Mouse (Mus musculus) lung, postnatal 4 days (tissue): ENCODE results near the gene Fbxo47.
"Not testable (repeated sequence)": the region's sequence is repeated elsewhere in the genome, so short reads cannot be mapped to it uniquely, and the experiment has no call there.

Source experiments
- DNase-seq, 2 experiments: peaks; one replicate each; pipeline ENCODE4 v3.0.0; 2021

Fbxo47 gene

DNA sequence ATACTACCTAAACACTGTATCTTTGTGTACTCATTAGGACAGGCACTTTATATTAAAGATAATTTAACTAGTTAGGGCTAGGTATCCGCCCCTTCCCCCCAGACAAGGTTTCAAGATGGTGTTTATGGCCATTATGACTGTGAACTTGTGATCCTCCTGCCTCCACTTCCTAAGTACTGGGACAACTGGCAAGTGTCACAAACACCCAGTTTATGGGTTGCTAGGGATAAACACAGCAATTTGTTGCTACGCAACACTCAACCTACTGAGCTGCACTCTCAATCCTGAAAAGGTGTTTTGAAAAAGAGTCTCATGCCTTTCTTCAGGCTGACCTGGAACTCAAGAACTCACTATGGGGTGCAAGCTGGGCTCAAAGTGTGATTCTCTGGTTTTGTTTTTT is 6.6 kb downstream of the Fbxo47 start:
- no peak for DNase-seq

DNA sequence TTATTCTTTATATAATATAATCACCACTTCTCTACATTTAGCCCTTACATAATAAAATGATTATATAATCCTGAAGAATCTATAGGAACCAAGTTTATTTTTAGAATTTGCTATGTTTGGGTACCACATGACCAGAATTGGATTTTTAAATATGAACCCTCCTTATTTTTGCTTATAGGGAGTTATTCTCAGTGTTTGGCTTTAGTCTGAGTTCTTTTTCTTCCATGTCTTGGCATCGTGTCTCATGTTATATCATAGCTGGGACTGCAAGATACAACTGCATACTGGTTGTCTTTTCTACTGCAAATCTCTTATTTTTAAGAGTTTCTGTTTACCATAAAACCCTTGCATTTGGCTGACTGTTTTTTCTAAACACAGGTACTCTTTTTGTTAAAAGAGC is 9.6 kb downstream of the Fbxo47 start:
- DNase-seq, result no peak

DNA sequence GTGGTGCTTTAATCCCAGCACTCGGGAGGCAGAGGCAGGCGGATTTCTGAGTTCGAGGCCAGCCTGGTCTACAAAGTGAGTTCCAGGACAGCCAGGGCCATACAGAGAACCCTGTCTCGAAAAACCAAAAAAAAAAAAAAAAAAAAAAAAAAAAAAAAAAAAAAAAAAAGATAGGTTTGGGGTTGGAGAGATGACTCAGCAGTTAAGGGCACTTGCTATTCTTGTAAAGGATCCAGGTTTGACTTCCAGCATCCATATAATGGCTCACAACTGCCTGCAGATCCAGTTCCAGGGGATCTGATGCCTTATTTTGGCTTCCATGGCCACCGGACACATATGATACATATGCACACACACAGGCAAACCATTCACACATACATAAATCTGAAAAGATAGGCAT is 11.6 kb downstream of the Fbxo47 start:
- DNase-seq, result not testable (repeated sequence)

DNA sequence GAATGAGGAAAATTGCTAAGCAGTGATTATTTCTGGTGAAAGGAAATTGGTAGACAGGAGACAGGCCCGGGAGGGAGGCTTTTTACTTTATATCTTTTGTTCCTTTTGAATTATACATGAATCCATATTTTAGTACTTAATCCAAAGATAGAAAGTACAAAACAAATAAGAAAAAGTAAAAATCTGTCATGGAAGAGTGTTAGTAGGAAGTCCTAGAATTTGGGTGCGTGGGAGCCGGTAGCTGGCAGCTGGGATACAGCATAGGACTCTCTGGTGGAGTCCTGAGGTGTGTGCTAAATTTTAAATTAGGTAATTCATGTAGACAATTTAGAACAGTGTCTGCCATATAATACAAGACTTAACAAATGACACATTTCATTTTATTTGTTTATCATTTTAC is 16.4 kb downstream of the Fbxo47 start:
- DNase-seq, result no peak

DNA sequence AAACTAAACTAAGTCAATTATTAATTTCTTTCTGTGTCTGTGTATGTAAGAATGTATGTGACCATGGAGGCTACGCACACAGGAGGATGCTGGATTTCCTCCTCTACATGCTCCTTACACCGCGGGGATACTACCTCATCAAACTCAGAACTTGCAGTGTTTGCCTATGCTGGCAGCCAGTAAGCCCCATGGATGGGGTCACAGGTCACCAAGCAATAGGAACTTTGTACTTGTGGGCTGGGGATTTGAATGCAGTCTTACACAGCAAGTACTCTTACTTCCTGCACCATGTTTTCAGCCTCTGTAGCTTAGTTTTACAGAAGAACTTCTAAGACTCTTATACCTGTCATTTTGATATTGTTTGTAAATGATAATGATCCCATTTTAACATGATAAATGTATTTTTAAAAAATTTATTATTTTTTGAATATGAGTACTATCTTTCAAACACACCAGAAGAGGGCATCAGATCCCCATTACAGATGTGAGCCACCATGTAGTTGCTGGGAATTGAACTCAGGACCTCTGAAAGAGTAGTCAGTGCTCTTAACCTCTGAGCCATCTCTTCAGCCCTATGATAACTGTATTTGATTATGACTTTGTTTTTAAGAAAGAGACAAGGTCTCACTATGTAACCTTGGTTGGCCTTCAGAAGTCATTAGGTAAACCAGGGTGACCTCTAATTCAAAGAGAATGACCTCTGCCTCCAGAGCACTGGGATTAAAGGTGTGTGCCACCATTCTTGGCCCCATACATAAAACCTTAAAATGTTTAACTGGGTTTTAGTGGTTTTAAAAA is 17.7 kb downstream of the Fbxo47 start:
- DNase-seq, result no peak

DNA sequence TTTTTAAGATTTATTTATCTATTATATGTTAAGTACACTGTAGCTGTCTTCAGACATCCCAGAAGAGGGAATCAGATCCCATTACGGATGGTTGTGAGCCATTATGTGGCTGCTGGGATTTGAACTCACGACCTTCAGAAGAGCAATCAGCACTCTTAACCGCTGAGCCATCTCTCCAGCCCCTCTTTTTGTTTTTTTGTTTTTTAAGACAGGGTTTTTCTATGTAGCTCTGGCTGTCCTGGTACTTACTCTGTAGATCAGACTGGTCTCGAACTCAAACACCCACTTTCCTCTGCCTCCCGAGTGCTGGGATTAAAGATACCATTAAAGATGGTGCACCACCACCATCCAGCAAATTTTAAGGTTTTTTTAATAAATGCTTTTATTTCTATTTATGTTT is 18.5 kb downstream of the Fbxo47 start:
- DNase-seq, result no peak

DNA sequence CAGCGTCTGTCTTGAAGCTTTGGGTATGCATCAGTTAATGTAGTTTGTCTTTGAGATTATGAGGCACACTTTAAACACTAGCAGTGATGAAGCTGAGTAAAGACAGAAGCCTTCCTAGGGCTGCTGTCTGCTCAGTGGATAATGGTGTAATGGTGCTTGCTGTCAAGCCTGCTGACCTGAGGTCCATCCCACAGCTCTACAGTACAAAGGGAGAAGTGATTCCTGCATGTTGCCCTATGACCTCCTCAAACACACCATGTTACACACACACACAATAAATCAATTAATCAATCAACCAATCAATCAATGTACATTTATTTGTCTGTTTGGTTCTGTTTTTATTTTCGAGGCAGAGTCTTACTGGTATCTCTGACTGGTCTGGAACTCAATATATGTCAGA is 21.8 kb downstream of the Fbxo47 start:
- no peak for DNase-seq

DNA sequence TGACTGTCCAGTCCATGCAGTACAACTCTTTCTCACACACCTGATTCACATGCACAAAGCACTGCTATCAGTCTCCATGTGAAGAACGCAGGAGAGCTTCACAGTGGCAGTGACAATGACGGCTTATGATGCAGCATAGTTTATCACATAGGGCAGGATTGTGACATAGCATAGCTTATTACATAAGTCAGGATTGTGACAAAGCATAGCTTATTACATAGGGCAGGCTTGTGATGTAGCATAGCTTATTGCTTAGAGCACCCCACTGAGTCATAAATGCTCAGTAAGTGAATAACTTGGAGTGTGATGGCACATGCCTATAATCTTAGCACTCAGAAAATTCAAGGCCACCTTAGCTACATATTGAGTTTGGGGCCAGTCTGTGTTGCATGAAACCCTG is 28.5 kb downstream of the Fbxo47 start:
- DNase-seq, result no peak

DNA sequence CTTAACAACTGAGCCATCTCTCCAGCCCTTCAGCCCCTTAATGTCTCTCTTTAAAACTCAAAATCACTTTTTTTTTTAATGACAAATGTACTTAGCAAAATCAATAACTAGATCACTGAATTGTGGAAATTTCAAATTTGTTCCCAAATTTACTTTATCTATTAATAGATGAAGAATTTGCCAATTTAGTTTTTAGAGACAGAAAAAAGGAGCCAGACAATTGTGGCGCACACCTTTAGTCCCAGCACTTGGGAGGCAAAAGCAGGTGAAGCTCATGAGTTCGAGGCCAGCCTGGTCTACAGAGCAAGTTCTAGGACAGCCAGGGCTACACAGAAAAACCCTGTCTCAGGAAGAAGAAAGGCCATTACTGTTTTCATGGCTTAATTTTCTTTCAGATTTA is 32.4 kb downstream of the Fbxo47 start:
- DNase-seq, result no peak

DNA sequence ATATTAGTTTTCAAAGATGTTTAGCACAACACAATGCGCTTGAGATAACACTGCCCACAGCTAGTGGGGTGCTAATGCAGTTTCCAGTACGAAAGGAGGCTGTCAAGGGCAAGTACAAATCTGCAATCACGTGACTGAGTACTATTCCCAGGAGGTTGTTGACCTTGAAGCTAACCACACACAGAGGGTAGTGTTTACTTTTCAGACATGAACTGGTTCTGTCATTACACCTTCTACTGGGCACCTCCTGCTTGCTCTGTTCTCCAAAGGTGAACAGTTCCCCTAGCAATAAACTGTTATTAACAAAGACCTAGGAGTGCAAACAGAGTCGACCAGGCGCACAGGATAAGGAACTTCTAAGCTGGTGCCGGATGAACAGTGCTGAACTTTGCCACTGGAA is 33.6 kb downstream of the Fbxo47 start:
- DNase-seq, result no peak

DNA sequence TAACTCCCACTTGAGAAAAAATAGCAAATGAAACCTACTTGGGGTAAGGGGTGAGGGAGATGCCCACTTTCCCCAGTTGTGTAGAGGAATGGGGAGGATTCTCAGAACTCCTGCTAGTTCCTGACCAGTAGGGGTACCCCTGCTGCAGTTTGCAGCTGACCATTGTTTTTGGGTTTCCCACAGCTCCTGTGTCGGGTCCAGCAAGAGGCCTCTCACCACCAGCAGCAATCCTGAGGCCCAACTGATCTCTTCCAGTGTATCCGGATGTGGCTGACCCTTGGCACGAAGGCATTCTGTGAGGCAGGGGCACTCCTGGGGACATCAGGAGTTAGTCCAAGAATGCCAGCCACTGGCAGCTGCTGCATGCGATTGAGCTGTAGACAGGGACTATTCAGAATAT is 42.0 kb downstream of the Fbxo47 start:
- no peak for DNase-seq

DNA sequence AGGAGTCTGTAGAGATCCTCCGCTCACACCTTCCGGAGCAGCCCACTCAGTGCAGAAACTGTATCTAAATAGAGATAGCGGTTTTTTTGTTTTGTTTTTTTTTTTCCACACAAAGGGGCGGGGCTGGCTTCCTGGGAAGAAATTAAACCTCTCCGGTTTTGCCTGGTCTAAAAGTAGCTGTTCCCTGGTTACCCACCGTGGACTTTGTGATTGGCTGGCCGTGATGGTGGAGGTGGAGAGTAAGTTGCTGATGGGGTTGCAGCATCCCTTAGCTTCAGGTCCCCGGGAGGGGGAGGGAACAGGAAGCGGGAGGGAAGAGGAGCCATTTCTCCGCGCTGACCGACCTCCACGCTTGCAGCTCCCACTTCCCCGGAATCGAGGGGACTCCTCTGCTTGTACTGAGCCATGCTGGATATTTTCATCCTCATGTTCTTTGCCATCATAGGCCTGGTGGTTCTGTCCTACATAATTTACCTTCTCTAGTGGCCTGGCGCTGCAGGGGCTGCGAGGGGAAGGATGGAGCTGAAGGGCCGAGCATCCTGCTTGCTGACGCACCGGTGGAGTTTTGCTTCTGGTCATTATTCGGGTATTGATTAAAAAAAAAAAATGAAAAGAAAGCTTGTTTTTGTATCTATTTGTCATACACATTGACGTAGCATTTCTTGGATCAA is 42.8 kb downstream of the Fbxo47 start:
- DNase-seq, result peak; percentile 58 to 66

DNA sequence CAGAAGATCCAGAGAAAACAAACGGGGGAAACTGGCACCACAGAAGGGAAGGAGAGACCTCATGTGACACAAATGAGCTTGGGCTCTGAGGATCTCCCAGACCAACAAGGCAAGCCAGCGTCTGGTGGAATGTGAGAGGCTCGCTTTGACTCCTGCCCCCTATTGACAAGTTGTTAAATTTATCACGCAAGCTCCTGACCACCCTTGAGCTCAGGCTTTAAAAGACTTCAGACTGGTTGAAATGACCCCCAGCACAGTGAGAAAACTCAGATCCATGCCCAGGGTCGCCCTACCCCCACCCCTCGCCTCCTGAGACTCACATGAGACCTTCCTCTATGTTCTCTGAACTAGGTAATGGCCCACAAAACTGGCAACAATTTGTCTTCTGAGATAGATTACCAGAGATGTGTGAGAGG is 43.4 kb downstream of the Fbxo47 start, which contains the start of gene B230217C12Rik:
Gene B230217C12Rik (plus strand): TSS at position 242 of the 416 bp plus-strand sequence.
- DNase-seq, result peak; percentile 35 to 47

DNA sequence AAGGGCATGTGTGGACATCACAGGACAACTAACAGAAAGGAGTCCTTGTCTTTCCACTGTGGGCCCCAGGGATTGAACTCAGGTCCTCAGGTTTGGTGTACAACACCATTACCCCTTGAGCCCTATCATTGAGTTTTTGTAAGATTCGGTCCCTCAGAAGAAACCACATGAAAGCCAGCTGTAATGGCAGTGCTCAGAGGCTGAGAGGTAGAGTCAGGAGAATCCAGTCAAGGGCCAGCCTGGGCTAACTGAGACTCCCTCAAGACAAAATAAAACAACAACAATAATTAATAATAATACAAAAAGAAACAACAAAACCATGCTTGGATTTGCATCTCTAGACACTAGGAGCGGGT is 43.8 kb downstream of the Fbxo47 start:
- DNase-seq, result no peak

DNA sequence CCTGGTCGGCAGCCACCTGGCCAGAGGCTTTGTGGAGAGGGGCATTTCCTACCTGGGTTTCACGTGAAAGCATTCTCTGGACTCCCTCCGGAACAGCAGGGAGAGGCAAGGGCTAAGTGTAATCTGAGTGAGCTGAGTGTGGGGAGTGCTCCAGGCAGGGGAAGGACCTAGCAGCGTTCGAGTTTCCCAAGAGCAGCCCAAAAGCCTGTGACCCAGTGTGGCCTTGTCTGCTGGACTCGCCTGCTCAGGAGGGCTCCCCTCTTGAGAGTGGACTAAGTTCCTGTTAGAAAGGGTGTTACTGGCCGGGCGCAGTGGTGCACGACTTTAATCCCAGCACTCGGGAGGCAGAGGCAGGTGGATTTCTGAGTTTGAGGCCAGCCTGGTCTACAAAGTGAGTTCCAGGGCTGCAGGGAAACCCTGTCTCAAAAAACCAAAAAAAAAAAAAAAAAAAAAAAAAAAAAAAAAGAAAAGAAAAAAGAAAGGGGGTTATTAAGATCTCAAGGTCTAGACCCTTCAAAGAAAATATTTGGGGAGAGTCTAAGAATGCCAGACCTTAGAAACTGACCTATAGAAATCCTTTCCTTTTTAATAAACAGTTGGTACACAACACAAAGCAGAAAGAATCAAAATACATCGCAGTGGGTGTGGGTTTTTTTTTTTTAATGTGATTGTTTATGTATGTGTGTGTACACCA is 44.4 kb downstream of the Fbxo47 start:
- no peak for DNase-seq

DNA sequence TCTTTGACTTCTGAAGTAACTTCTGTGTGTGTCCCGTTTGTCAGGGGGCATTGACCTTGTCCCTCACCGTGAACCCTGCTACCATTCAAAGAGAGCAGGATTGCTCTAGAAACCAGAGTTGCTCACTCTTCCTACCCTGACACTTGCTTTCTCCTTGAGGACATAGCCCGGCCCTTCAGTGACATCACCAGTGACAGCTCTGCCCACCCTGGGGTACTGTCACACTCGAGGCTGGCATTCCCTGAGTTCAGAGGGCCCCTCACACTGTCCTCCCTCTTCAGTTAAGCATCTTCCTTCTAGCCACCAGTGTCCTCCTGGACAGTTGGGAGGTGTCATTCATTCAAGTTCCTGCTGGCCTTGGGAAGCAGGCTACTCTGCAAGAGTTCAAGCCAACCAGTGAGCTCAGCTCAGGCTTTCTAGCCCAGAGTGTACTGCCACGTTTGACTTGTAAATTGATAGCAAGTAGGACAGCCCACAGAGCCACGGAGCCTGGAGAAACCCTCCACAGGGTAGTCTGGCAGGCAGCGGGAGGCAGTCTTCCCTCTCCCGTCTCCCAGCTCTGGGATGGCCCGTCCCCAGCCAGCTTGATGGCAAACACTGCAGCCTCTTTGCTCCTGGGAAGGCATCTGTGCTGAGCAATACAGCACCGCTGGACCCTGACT is 45.0 kb downstream of the Fbxo47 start:
- DNase-seq, result no peak

DNA sequence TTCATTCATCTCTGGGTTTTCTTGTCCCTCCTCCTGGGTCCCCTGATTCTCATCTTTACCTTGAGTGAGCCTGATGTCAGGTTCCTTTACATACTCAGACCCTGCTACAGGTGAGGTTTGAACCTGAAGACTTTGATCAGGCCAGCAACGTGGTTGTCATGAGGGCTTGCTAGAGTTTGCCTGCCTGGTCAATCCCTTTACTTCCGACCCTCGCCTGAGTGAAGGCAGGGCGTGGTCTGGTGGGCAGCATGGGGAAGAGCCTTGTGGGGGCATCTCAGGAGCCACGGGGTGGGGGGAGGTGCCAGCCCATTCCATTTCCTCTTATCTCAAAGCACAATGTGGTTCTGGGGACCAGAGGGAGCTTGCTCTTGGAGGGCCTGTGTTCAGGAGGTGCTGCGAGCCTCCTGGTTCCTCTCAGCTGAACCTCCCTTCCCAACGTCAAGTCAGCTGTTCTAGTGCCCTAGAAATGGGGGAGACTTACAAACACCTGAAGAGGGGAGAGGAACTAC is 46.3 kb downstream of the Fbxo47 start:
- DNase-seq, result no peak

DNA sequence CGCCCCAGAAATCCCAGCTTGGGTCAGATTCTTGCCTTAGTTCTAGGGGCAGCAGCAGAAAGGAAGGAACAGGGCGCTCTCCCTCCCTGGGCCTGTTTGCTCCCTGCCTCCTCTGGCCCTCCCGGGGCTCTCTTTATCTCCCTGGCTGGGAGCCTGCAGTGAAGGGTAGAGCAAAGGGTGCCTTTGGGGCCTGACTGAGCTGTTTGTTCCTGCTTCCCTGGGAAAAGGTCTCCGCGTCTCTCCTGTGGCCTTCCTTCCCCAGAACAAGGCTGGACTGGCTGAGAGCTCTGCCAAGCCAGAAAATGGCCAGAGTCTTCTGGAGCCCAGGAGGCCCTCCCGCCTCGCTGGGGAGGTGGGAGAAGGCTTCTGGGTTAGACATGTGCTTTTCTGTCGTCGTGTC is 46.9 kb downstream of the Fbxo47 start:
- DNase-seq, result not testable (repeated sequence)

DNA sequence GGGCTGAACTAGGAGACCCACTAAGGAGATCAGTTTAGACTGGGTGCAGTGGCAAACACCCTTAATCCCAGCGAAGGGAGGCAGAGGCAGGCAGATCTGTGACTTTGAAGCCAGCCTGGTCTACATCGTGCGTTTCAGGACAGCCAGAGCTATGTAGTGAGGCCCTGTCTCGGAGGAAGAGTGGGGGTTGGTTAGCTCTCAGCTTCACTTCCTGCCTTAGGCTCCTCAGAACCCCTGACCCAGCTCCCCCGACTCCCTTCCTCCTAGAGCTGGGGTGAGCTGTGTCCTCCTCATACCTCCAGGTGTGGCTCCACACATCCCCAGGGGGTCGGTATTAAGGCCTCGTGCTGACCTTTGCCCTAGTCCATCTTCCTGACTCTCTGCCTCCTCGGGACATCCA is 47.4 kb downstream of the Fbxo47 start:
- peak in 1 of 2 experiments; percentile 3 for DNase-seq

DNA sequence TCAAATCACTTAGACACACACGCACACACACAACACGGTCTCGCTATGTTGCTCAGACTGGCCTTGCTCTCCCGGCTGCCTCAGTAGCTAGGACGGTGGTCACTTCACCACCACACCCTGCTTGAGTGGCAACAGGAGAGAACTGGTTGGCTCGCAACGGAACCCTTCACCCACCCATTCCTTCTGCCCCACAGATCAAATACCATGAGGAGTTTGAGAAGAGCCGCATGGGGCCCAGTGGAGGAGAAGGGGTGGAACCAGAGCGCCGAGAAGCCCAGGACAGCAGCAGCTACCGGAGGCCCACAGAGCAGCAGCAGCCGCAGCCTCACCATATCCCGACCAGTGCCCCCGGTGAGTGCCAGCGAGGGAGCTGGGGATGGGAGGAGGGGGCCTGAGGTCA is 50.6 kb downstream of the Fbxo47 start:
- no peak for DNase-seq

DNA sequence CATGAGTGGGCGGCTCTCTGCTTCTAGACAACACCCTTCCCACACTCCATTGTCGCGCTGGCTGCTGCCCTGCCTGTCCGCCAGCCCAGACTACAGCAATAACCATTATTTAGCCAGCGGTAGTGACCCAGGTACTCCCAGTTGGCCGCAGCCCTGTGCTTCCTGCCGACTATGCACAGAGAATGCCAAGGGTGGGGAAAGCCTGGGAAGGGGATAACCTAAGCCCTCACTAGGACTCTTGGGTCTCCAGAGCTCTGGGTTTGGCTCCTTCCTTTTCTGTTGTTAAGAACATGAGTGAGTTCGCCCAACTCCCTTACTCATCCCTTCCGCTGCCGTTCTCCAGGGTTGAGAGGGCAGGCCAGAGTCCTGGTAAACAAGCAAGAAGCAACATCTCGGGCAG is 52.0 kb downstream of the Fbxo47 start:
- no peak for DNase-seq

DNA sequence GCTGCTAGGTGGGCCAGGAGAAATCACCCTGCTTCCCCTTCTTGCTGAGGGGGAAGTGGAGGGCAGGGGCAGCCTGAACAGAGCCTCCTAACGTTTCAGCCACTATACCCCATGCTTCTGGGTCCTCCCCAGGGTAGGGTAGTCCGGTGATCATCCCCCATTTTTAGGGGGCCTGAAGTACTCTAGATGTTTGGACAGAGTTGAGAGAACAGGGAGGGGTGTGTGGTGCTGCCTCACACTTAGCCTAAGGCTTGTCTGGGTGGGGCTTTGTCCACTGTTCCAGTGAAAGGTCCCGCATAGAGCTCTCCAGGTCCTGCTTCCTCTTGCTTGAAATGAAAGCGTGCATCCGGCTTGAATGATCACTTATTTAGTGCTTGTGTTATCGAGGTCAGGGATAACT is 53.5 kb downstream of the Fbxo47 start:
- no peak for DNase-seq

DNA sequence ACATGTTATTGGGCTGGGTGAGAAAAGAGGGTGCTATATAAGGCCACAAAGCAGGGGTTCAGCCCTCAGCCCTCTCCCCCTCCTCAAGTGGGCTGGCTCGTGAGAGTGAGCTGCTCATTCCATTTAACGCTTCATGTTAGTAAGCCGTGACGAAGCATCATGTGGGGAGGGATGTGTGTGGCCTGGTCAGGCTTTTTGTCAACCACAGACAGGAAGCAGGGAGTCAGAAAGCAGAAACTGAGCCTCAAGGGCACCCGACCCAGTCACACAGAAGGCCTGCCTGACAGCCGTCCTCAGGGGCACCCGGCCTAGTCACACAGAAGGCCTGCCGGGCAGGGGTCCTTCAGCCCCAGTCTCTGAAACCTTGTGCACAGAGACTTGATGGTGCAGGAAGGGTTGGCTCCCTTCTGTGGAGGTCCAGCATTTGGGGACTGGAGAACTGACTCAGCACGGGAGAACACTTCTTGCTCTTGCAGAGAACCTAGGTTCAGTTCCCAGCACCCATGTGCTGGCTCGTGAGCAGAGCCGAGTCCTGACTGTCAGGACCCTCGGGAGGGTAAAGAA is 54.0 kb downstream of the Fbxo47 start:
- peak in 1 of 2 experiments; percentile 58 for DNase-seq
